Mouse (Mus musculus) ES-E14 (cell line): ENCODE data around the gene Dpm2.

Experiments used
- MAFK ChIP-seq: IDR thresholded peaks from 2 replicates; pipeline ENCODE4 v1.6.1; 2014; ENCODE audit warnings: mild to moderate bottlenecking, low read depth, low read length, inconsistent platforms; ENCODE audit not compliant: insufficient read depth
- ZC3H11A ChIP-seq: IDR thresholded peaks from 2 replicates; pipeline ENCODE4 v1.6.1; 2012; ENCODE audit warnings: low read depth, mild to moderate bottlenecking, inconsistent platforms, low read length, borderline replicate concordance
- ZNF384 ChIP-seq: IDR thresholded peaks from 2 replicates; pipeline ENCODE4 v1.6.1; 2012; ENCODE audit warnings: low read depth, low read length, inconsistent platforms

GRCm38 (mm10) chr2:32617109-32617508 lies 46.5 kb downstream of the Dpm2 start:
- no peak for TF ChIP-seq ZC3H11A
- no peak for TF ChIP-seq ZNF384
- peak; percentile 93 for TF ChIP-seq MAFK
